Mouse (Mus musculus) large intestine, adult 2 months (tissue): ENCODE data around the gene 1700092M07Rik. TPM values are rescaled to one million over a fixed set of nuclear protein-coding genes. Genes with fewer than 3 reads are reported as not detected.

ENCODE experiments used
- DNase-seq: peaks from one replicate; pipeline ENCODE4 v3.0.0-alpha.2; 2012; ENCODE audit warnings: low read depth, low spot score
- WGBS: fragments of 180-500 bp; shearing (Covaris S2); methylation state at CpG from one replicate; pipeline ENCODE4 v1.1.7; 2018; 5-methylcytosine and 5-hydroxymethylcytosine counted together
- polyA plus RNA-seq: library from polyadenylated mRNA; depleted of rRNA; stranded (reverse); fragments of >200 nt; gene quantifications from 2 replicates; pipeline ENCODE4 v1.2.3, GENCODE M21; 2012; rRNA removed

The 1700092M07Rik gene
- not detected in 2 replicates for polyA plus RNA-seq

GRCm38 (mm10) chr19:8740603-8741002, at the start of gene 1700092M07Rik:
1700092M07Rik (plus strand) TSS chr19:8740718.
- WGBS: 56% methylated on average over 14 of the region's 14 CpGs
- no peak for DNase-seq

GRCm38 (mm10) chr19:8691871-8692539, 48.5 kb upstream of the 1700092M07Rik start:
- 71% methylated on average over 9 of the region's 9 CpGs for WGBS
- no peak for DNase-seq

GRCm38 (mm10) chr19:8692740-8693139, 47.8 kb upstream of the 1700092M07Rik start:
- 83% methylated on average over 5 of the region's 5 CpGs for WGBS
- no peak for DNase-seq

- WGBS: 14% methylated on average over 6 of the region's 6 CpGs
- no peak for DNase-seq
Measured at GRCm38 (mm10) chr19:8695330-8695729, 45.2 kb upstream of the 1700092M07Rik start.

- 82% methylated on average over 9 of the region's 9 CpGs for WGBS
- DNase-seq: no peak
Measured at GRCm38 (mm10) chr19:8699652-8700051, 40.9 kb upstream of the 1700092M07Rik start.

GRCm38 (mm10) chr19:8702458-8702857, 38.1 kb upstream of the 1700092M07Rik start:
- no peak for DNase-seq
- 28% methylated on average over 3 of the region's 3 CpGs for WGBS

GRCm38 (mm10) chr19:8703571-8703970, 36.9 kb upstream of the 1700092M07Rik start:
- DNase-seq: no peak
- WGBS: 67% methylated on average over 4 of the region's 4 CpGs

GRCm38 (mm10) chr19:8705026-8705708, 35.4 kb upstream of the 1700092M07Rik start:
- no peak for DNase-seq

GRCm38 (mm10) chr19:8706132-8706667, 34.3 kb upstream of the 1700092M07Rik start:
- DNase-seq: no peak
- 50% methylated on average over 7 of the region's 7 CpGs for WGBS

More at GRCm38 (mm10) chr19:8705026-8705708, 35.4 kb upstream of the 1700092M07Rik start:
- WGBS: 76% methylated on average over 6 of the region's 6 CpGs

GRCm38 (mm10) chr19:8706930-8707329, 33.6 kb upstream of the 1700092M07Rik start:
- no peak for DNase-seq
- 92% methylated on average over 7 of the region's 7 CpGs for WGBS

GRCm38 (mm10) chr19:8708954-8709353, 31.6 kb upstream of the 1700092M07Rik start:
- WGBS: 90% methylated on average over 8 of the region's 8 CpGs
- no peak for DNase-seq

GRCm38 (mm10) chr19:8710057-8710456, 30.5 kb upstream of the 1700092M07Rik start:
- 71% methylated on average over 2 of the region's 2 CpGs for WGBS

GRCm38 (mm10) chr19:8711506-8711905, 29.0 kb upstream of the 1700092M07Rik start:
- WGBS: 22% methylated on average over 4 of the region's 4 CpGs
- DNase-seq: no peak

More at GRCm38 (mm10) chr19:8710057-8710456, 30.5 kb upstream of the 1700092M07Rik start:
- no peak for DNase-seq

- 29% methylated on average over 10 of the region's 10 CpGs for WGBS
- no peak for DNase-seq
Measured at GRCm38 (mm10) chr19:8711949-8712869, 28.3 kb upstream of the 1700092M07Rik start.

GRCm38 (mm10) chr19:8712870-8713305, 27.6 kb upstream of the 1700092M07Rik start:
- DNase-seq: no peak
- under 1% methylated on average over 13 of the region's 13 CpGs for WGBS

GRCm38 (mm10) chr19:8713306-8713996, 27.1 kb upstream of the 1700092M07Rik start:
- under 1% methylated on average over 51 of the region's 51 CpGs for WGBS
- peak; percentile 79 for DNase-seq

- WGBS: 10% methylated on average over 13 of the region's 13 CpGs
- DNase-seq: no peak
Measured at GRCm38 (mm10) chr19:8713997-8714652, 26.4 kb upstream of the 1700092M07Rik start.

- DNase-seq: no peak
- 74% methylated on average over 10 of the region's 10 CpGs for WGBS
Measured at GRCm38 (mm10) chr19:8714653-8715481, 25.7 kb upstream of the 1700092M07Rik start.
